Mouse (Mus musculus) gastrocnemius, postnatal 14 days (tissue): ENCODE data around the gene Cyp2d26. TPM values are rescaled to one million over a fixed set of nuclear protein-coding genes. Genes with fewer than 3 reads are reported as not detected.
"Not testable (repeated sequence)": the region's sequence is repeated elsewhere in the genome, so short reads cannot be mapped to it uniquely, and the experiment has no call there.

Experiments
- DNase-seq: peaks from one replicate; pipeline ENCODE4 v3.0.0; 2021; ENCODE audit warnings: mixed read lengths
- intact Hi-C: fragments of 180-260 bp; cut with DNase I; formaldehyde crosslinking; loops from one replicate; pipeline ENCODE4 v1.15.1; 2025; ENCODE audit warnings: low total_unique reads
- microRNA-seq, 2 experiments: library from miRNA; unstranded; fragments of <30 nt; microRNA quantifications; one replicate each; pipeline ENCODE4 v1.2.0; 2021
- total RNA-seq, 2 experiments: library from RNA; stranded (reverse); gene quantifications; 2 replicates each; pipeline ENCODE4 v1.2.3; 2021

Gene Cyp2d26
- total RNA-seq, 2 experiments from 2014 or later = not detected

- DNase-seq, intact Hi-C loops: not testable (repeated sequence)
Measured at GRCm38 (mm10) chr15:82777856-82778255, 16.2 kb downstream of the Cyp2d26 start.

GRCm38 (mm10) chr15:82765943-82766342 lies 28.2 kb downstream of the Cyp2d26 start:
- intact Hi-C loops = no loop called here
- DNase-seq = no peak

DNA sequence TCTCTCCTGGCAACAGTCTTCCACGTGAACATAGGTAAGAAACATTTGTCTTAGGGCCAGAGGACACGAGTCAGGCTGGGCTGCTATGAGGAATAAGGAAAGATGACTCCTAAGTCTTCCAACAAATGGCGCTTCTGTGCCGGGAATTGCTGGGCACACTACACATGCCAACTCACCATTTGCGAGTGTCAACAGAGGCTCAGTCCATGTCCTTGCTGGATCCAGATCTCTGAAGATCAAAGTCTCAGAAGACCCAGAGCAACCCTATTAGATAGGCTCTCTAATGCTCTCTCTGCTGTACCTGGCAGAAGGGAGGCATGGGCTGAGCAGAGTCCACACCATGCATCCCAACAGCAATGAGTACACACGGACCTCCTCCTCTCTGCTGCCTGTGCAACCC lies 29.2 kb downstream of the Cyp2d26 start:
- no peak for DNase-seq
- intact Hi-C loops = no loop called here

- DNase-seq = no peak
- intact Hi-C loops = no loop called here
Measured at GRCm38 (mm10) chr15:82763631-82764420, 30.3 kb downstream of the Cyp2d26 start, which contains the start of gene Cyp2d40. Cyp2d40 (minus strand) TSS chr15:82764183.

GRCm38 (mm10) chr15:82748141-82748540 lies 46.0 kb downstream of the Cyp2d26 start:
- intact Hi-C loops = no loop called here

DNA sequence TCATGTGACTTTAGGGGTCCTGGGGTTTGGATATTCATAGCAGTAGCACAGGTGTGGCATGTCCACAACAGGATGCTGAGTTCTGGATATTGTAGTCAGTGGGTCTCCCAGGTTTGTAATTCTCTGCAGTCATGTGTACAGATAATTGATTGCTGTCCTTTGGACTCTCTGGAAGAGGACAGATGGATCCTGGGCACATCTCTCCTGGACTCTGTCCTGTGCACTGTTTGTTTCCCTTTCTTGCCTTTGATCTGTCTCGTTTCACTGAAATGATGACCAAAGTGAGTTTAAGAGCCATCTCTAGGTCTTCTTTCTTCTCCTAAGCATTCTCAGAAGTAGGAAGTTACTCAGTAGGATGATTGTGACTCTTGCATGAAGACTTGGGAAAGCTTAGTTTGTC lies 46.6 kb downstream of the Cyp2d26 start:
- no peak for DNase-seq
- intact Hi-C loops = no loop called here

More at GRCm38 (mm10) chr15:82748141-82748540, 46.0 kb downstream of the Cyp2d26 start:
- DNase-seq = no peak

Small RNA genes within 50 kb of the gene (microRNA-seq; reads per million reads assigned to microRNA genes)
- 0 reads per million in 2 experiments for gene Gm27618

Other genes with a start within 250 kb of the Cyp2d26 start
- gene Cyp2d12, start 239.2 kb downstream of the Cyp2d26 start, total RNA-seq = not detected
- gene Cyp2d34, start 173.3 kb downstream of the Cyp2d26 start, total RNA-seq = not detected
- gene Cyp2d40, start 30.1 kb downstream of the Cyp2d26 start, total RNA-seq = not detected
- 10 to 100 TPM; 21.9 to 26.0 TPM for gene Tcf20, start 193.6 kb upstream of the Cyp2d26 start, total RNA-seq
- gene Nfam1, start 239.0 kb upstream of the Cyp2d26 start, total RNA-seq = 1 to 10 TPM; 1.0 to 1.4 TPM